Mouse (Mus musculus) layer of hippocampus, postnatal 14 days (tissue): Measurements from ENCODE around the gene Daxx. TPM values are rescaled to one million over a fixed set of nuclear protein-coding genes. Genes with fewer than 3 reads are reported as not detected.
"Not testable (repeated sequence)": the region's sequence is repeated elsewhere in the genome, so short reads cannot be mapped to it uniquely, and the experiment has no call there.

Experiments used
- DNase-seq, 2 experiments: peaks; one replicate each; pipeline ENCODE4 v3.0.0; 2021 to 2022; ENCODE audit warnings: low spot score in 2 of 2, mixed read lengths in 1 of 2
- total RNA-seq, 2 experiments: library from RNA; stranded (reverse); gene quantifications; 2 replicates each; pipeline ENCODE4 v1.2.3; 2021

Daxx gene
- total RNA-seq, 2 experiments from 2014 or later = 28.0 to 28.6 TPM

DNA sequence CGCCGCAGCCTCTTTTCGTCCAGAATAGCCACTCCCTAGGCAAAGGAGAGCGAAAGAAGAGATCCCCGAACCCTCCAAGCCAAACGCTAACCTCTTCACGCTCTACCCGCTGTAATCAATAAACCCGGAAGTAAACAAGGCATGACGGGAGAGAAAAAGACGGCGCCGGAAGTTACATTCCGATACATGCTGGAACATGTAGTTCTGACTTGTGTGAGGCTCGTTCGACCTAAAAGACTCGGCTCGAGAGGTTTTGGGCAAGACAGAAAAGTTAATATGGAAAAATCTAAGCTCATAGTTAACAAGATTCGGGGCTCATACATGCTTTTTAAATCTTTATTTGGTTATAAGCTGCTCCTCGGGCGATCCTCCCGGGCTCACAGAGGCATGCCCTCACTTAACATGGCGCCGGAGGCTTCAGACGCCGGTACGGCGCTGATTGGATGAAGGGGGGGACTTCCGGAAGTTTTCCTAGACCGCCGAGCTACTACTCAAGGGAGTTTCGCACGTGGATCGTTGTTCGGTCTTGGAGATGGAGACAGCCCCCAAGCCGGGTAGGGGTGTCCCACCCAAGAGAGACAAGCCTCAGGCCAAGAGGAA, 31.1 kb downstream of the Daxx start, which contains the start of the genes Pfdn6 and Wdr46:
Gene Pfdn6 (minus strand): TSS at position 138 of the 600 bp plus-strand sequence.
Gene Wdr46 (plus strand): TSS at position 455 of the 600 bp plus-strand sequence.
- peak; percentile 84 to 92 for DNase-seq

DNA sequence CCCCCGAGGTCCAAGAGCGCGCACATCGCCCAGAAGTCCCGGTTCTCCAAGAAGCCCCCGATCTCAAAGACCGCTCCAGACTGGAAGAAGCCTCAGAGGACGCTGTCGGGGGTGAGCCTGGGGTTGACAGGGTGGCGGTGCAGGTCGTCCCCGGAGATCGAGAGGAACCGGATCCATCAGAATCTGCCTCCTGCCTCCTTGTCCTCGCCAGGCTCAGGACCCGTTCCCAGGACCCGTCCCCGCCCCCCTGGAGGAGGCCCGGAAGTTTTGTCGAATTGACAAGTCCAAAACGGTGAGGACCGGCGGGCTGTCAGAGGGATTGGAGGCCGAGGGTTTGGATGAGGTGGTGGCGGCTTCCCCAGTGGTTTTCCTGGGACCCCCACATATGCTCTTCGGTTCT, 31.8 kb downstream of the Daxx start:
- DNase-seq = no peak

DNA sequence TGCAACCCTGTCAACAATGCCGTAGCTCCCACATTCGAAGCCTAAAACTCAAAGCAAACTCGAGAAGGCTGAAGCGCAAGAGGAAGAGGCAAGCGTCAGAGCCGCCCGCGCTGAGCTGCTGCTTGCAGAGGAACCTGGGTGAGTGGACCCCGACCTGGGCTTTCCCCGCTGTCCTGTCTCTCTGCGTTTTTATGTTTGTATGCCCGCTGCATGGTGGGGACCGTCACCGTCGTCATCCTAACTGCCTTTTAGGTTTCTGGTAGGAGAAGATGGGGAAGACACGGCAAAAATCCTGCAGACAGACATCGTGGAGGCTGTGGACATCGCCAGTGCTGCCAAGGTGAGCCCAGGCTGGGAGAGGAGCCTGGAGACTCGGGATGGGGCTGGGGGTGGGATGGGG, 32.2 kb downstream of the Daxx start:
- DNase-seq = no peak

DNA sequence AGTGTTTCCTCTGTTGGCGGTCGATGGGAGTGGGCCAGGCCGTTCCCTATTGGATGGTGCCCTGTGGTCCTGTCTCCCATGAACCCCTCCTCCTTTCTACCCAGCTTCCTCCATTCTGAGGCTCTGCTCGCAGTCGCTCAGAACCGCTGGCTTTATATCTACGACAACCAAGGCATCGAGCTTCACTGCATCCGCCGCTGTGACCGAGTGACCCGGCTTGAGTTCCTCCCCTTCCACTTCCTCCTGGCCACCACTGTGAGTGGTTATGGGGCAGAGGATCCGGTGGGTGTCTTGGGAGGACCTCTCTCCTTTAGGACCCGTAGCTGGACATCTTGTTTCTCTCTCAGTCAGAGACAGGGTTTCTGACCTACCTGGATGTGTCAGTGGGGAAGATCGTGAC, 34.2 kb downstream of the Daxx start:
- no peak for DNase-seq

DNA sequence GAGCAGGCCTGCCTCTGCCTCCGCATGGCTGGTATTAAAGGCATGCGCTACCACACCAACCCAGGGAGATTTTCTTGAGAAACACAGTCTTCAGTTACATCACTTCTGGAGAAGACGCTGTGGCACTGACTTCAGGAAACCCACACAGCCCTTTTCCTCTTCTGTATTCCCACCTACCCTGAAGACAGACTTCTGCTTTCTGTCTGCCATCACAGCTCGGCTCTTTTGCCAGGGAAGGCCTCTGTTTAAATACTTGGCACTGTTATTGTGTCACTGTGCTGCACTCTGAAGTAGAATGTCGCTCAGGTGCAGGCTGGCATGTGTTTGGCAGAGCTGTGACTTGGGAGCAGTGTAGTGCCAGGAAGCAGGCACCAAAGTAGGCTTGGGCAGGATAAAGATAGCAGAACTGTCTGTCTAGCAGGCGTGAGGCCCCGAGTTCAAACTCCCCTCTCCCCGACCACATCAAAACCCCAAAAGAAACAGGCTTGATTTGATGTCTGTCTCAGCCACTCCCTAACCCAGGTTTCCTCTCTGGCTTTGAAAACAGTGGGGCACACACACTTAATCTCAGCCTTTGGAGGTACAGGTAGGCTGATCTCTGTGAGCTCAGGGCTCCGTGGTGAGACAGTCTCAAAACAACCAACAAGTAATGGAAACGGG, 38.3 kb downstream of the Daxx start:
- no peak for DNase-seq

DNA sequence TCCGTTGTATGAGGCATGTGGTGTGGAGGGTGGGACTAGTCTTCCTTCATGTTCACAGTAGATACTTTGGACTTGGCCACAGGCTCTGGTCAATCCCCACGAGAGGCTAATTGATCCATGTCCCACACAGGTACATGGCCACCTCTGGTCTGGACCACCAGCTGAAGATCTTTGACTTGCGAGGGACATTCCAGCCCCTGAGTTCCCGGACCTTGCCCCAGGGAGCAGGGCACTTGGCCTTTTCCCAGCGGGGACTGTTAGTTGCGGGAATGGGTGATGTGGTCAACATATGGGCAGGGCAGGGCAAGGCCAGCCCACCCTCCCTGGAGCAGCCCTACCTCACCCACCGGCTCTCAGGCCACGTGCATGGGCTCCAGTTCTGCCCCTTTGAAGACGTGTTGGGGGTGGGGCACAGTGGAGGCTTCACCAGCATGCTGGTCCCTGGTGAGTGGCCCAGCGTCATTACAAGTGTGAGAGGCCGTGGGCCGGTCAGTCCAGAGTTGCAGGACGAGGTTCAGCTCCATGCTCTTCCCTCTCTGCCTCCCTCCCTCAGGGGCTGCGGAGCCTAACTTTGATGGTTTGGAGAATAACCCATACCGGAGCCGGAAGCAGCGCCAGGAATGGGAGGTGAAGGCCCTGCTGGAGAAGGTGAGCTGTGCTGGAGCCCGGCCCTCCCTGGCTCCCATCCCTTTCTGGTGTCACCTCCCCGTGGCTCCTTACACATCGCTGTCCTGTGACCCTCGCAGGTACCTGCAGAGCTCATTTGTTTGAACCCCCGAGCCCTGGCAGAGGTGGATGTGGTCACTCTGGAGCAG, 39.1 kb downstream of the Daxx start:
- no peak for DNase-seq

DNA sequence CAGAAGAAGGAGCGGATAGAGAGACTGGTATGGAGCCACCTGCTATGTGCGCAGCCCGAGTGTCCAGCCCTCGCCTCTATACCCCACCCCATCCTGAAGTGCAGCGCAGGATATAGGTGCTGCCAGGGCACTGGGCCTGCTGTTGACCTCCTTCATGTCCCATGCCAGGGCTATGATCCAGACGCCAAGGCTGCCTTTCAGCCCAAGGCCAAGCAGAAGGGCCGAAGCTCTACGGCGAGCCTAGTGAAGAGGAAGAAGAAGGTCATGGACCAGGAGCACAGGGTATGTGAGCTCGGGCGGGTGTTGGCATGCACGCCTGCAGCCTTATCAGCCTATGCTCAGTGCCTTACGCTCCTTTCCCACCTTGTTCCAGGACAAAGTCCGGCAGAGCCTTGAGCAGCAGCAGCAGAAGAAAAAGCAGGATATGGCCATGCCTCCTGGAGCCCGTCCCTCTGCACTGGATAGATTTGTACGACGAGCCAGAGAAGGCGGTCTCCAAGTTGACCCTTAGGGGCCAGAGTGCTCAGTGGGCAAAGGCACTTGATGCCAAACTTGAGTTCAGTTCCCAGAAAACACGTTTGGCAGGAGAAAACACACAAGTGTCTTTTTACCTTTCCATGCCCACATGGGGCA, 39.8 kb downstream of the Daxx start:
- no peak for DNase-seq

DNA sequence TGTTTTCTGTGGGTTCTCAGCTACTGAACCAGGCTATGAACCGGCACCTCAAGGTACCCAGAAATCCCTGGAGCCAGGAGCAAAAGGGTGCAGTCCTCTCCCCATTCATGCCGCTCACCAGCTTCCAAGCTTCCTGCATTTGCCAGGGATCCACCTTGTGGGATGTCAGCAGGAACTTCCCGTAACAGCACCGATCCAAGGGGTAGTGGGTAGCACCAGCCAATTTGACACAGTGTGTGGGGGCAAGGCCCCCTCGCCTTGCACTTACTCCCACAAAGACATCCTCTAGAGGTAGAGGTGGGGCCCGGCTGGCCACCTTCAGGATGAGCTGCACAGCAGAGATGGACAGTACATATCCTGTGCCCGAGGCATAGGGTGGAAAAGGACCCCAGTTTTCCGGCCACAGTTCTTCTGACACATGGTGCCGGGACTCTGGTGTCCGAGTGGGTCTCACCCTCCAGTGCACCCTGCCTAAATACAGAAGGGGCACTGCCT, 41.0 kb downstream of the Daxx start:
- DNase-seq = no peak

DNA sequence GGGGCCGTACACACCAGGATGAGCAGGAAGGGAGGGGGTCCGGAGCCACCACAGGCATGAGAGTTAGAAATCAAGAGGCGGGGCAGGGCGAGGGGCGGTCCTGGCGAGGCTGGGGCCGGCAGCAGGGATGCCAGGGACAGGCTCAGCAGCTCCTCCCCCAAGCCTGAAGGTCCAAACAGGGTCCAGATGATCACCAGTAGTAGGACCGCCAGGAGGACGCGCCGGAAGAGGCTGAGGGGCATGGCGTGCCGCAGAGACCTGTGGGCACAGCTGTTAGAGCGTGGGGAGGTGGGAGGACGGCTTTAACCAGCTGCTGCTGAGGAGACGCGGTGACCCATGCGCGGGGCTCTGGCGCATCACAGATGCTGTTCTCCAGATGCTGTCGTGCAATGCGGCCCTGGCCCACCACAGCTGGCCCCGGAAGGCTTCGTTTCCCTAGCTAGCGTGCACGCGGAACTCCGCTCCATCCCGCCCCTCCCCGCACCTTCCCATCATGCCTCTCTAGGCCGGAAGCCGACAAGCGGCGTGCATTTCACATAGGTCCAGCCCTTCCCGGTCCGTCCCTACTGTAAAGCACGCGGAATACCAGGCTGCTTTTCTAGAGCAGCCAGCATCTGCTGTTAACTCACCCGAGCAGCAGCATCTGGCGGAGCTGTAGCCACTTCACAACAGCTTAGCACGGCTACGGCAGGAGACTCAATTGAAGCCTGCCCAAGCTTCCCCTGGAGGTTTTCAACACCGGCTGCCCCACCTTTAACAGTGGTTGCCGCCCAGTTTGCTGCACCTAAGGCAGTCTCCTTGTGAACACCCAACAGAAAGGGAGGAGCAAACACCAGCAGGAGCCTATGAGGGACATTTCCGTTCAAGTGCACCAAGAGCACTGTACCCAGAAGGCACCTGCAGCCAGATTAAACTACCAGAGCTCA, 42.1 kb downstream of the Daxx start, which contains the start of gene B3galt4:
Gene B3galt4 (minus strand): TSS at position 468 of the 926 bp plus-strand sequence.
- peak; percentile 65 to 79 for DNase-seq

DNA sequence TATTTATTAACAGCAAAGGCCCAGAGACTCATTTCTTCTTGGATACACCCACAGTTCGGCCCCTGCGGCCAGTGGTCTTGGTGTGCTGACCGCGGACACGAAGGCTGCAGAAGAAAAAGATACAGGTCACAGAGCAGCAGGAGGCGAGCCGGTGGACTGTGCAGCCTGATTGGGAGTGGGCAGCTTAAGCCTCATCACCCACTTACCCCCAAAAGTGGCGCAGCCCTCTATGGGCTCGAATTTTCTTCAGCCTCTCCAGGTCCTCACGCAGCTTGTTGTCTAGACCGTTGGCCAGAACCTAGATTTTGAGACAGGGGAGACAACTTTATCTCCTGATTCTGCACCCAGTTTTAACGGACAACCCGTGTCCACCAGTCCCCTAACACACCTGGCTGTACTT, 42.8 kb downstream of the Daxx start:
- DNase-seq = not testable (repeated sequence)

DNA sequence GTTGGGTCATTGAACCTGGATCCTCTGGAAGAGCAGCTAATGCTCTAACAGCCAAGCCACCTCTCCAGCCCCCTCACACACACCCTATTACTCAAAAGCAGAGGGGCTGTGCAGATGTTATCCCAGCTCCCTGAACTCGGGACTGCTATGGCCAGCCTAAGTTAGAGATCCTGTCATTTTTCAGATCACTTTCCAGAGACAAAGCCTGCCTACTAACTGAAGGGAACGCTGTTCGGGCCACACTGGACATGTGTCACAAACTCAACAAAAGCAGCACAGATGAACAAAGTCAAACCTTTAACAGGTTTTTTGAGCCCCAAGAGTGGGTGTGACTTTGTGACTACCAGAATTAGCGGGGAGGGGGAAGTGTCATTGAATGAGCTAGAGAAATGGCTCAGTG, 43.7 kb downstream of the Daxx start:
- no peak for DNase-seq

DNA sequence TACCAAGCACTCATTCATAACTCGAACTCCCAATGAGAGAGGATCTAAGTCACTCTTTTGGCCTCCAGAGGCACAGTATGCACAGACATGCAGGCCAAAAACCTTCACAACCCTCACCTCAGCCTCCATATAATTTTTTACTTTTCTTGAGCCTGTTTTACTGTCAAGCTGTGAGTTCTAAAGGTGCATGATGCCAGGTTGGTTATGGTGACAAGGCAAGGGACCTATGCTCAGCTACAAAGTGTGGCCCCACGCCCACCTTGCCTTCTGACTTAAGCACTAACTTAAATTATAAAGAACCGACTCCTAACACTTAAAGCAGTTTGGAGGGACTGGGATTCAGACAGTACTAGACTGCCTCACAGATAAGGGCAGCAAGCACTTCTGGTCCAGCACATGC, 44.1 kb downstream of the Daxx start:
- no peak for DNase-seq

DNA sequence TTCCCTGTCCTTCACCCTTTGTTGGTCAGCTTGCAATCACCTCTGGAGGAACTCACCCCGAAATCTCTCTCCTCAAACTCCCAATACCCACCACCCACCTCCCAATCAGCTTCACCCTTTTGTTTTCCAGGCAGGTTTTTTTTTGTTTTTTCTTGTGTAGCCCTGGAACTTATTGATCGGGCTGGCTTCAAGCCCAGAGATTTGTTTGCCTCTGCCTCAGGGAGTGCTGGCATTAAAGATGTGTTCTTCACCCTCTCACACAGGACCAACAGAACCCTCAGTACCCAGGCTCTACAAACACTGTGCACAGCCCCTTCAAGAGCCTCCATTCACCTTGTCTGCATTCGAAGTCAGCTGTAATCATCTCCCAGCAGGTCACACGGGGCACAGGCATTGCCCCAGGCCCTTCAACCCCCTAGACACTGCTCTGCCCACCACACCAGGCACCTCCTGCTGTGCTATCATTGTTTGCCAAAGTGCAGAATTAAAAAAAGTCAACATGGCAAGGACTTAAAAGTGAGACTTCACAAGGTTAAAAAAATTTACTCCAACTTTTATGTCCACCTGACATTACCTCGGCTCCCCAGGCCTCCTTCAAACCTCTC, 44.8 kb downstream of the Daxx start:
- DNase-seq = no peak

DNA sequence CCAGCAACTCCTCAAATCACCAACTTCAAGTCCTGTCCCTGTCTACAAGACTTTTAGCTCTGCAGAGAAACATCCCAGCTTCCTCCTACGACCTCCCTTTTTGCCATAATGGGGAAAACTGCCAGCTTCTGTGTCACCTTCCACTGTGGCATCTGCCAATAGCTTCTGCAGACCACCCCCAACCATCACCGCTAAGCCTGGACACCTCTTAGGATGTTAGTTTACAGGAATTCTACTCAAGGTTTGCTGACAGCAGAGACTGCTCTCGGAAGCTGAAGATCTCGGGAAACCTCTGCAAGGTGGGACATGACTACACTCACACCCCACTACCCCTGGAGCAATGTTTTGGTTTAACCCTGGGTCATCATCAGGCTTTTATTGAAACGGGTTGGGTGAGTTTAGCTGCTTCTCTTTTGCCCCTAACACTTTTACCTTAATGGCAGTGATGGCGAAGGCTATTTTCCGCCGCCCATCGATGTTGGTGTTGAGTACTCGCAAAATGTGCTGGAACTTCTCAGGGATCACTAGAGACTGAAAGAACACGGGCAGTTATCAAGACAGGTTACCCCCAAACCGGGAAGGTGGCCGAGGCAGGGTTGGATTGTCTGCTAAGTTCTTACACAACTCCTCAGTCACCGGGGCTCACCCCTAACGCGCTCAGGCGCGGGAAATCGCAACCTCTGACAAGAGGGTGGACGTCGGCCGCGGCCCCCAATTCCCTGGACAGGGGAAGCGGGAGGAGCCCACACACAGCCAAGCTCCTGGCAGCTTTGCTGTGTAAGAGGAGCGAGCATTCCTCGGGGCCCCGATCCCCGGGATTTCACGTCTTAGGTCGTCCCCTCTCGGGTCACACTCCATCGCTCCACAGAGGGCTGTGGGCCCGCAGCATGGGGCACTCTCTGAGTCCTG, 45.7 kb downstream of the Daxx start:
- no peak for DNase-seq

DNA sequence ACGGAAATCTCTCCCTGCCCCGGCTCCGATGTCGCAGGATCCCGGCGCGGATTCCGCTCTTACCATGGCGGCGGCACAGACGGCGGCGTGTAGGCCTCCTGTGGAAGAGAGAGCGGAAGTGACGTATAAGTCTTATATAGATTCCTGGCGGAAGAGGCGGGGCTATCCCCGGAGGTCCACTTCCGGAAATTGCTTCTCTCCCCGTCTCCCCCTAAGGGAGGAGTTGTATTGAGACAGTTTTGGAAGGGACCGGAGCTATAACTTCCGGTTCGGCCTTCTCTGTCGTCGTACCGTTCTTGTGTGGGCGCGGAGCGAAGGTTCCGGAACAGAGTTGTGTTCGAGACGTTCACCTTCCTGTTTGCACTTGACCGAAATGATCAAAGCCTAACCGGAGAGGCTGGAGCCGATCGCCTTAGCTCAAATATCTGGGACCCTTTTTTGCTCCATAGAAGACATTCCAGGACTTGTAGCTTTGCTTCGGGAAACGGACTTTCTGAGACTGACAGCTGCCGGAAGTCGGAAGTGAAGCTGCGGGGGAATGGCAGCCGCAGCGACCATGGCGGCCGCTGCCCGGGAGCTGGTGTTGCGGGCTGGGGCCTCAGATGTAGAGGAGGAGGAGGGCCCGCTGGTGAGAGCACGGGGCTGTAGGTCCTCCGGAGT, 46.5 kb downstream of the Daxx start, which contains the start of the genes Vps52 and Rps18:
Gene Vps52 (plus strand): TSS at position 258 of the 660 bp plus-strand sequence.
Gene Rps18 (minus strand): TSS at position 447 of the 660 bp plus-strand sequence.
- DNase-seq = peak; percentile 95 to 99

DNA sequence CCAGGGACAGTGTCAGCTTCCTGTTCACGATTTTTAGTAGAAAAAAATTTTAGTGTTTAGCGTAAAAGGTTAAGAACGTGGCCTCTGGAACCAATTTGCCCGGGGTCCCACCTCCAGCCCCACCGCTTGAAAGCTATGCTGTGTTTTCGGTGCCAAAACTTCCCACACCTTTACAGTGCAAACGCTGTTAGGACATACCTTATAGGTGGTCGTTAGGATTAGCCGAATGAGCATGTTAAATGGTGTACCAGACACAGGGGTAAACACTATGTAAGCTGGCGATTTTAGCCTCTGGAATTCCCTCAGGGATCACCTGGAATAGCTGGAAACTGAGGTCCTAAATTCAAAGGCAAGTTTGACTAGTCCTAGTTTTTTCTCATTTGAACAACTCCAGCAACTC, 47.1 kb downstream of the Daxx start:
- DNase-seq = no peak

DNA sequence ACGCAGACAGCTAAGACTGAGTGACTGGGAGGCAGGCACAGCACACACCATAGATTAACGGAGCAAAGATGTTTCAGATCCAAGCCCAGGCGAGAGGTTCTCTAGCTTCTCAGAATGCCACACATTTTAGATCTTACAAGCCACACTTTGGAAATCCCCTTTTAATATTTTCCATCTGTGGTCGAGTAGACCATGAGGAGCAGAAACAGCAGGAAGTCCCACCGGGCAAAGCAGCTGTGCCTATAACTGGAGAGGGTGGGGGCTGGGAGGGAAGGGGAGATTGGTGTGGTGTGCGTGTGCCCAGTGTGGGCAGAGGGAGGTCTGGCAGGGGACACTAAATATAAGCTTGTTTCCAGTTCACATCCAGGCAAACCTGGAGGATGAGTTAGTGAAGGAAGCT, 48.3 kb downstream of the Daxx start:
- no peak for DNase-seq

DNA sequence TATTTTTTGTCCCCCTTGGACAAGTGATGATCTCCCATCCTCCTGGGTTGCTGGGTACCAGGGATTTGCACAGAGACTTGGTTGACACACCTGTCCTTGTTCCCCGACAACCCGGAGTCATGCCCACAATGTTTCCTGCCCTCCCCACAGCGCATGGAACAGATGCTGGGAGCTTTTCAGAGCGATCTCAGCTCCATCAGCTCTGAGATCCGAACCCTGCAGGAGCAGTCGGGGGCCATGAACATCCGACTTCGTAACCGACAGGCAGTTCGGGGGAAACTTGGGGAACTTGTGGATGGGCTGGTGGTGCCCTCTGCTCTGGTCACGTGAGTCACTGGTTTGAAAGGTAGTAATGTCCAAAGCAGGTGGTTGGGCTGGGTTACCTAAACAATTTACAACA, 49.2 kb downstream of the Daxx start:
- no peak for DNase-seq
